Mouse (Mus musculus) brain, embryonic 14.5 days (tissue): Measurements from ENCODE around the gene Skp2. TPM values are rescaled to one million over a fixed set of nuclear protein-coding genes. Genes with fewer than 3 reads are reported as not detected.

Experiments
- DNase-seq: peaks from one replicate; pipeline ENCODE4 v3.0.0-alpha.2; 2011; ENCODE audit warnings: low read depth
- CTCF ChIP-seq: fragments of 200-500 bp; IDR thresholded peaks from 2 replicates; pipeline ENCODE4 v1.5.1; 2012; ENCODE audit warnings: inconsistent platforms, mild to moderate bottlenecking, moderate library complexity, borderline replicate concordance; ENCODE audit not compliant: insufficient read depth, insufficient read length; ENCODE audit errors: extremely low read depth
- POLR2A ChIP-seq: fragments of 200-500 bp; IDR thresholded peaks from 2 replicates; pipeline ENCODE4 v1.6.1; 2012; ENCODE audit warnings: mild to moderate bottlenecking, inconsistent platforms, borderline replicate concordance; ENCODE audit not compliant: poor library complexity, insufficient read depth, insufficient read length, severe bottlenecking; ENCODE audit errors: extremely low read depth
- polyA plus RNA-seq: library from polyadenylated mRNA; depleted of rRNA; stranded (reverse); fragments of >200 nt; gene quantifications from 2 replicates; pipeline ENCODE4 v1.2.3, GENCODE M21; 2012; rRNA removed

Gene Skp2
- polyA plus RNA-seq, 1 experiment: 15.7 TPM

DNA sequence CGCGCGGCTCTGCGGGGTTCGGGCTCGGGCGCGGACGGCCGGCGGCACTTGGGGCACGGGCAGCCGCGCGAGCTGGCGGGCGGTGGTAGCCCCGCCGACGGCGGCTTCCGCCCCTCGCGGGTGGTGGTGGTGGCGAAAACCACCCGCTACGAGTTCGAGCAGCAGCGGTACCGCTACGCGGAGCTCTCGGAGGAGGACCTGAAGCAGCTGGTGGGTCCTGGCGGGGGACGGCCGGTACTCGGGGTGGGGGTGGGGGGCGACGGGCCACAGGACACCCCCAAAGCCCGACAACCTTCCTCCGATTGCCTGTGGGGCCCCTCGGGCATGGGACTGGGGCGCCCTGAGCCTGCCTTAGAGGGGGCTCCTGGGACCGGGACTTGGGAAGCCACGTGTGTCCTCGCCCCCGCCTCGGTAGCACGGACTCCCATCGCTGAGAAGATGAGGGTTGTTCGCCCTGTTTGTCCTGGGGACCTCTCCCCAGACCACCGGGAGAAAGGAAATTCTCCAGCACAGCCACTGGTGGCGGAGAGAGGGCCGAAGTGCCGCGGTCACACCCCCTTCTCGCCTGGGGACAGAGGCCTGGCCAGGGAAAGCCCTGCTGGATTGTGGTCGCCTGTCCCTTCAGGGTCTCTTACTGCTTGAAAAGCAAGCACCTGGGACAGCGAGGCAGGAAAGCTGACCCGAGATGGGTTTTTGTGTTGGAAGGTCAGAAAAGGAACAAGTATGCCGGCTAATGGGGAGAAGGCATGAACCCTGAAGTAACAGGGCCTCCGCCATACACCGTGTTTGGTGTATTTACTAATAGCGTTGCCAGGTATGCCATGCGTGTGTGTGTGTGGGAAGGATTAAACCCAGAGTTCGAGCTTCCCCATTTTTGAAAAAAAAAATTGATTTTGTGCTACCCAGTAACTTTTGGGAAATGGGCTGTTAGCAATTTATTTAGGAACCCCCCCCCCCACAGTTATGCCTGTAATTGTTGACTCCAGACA, 83.4 kb downstream of the Skp2 start:
- TF ChIP-seq CTCF: no peak
- DNase-seq: peak; percentile 62

DNA sequence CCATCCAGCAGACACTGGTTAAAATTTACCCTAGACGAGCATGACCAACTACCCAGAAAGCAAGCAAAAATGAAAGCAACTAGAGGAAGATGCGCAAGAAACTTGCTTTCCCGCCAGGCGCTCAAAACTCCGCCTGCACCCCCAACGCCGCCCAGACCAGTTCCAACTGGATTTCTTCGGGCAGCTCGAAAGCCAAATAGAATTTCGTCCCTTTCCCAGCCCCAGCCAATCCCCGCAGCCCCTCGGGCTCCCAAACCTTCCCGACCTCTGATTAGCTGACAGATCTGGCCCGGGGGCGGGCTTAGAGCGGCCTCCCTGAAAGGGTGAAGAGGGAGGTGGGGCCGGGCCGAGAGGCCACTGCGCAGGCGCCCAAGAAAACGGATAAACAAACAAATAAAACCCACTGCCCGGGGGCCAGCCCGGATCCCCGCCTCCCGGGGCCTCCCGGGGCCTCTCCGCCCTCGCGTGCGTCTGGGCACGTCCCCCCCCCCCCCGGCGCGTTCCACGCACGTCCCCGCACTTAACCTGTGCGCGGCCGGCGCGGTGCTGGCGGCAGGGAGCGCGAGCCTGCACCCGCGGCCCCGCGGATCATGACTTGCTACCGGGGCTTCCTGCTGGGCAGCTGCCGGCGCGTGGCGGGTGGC, 84.2 kb downstream of the Skp2 start, which contains the start of gene Nadk2:
Nadk2 (plus strand) TSS at position 349 of the 644 bp plus-strand sequence.
- peak; percentile 42 for TF ChIP-seq POLR2A
- no peak for TF ChIP-seq CTCF
- DNase-seq: peak; percentile 99

DNA sequence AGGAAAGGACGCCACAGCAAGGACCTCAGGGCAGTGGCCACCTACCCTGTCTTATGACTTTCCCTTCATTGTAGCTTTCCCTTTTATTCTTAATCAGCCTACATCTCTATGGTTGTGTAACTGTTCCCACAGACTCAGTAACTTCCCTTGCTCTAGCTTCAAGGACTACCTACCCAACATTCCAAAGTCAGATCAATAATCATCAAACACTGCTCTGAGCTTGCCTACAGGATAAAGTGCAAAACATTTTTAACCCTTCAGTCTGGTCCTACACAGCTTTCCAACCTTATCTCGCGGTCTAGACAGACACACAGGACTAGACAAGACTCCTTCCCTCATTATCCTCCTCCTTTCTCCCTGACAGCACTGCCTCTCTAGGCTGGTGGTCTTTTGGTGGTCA, 84.9 kb downstream of the Skp2 start:
- TF ChIP-seq CTCF (no peak), POLR2A (no peak)
- DNase-seq: no peak

DNA sequence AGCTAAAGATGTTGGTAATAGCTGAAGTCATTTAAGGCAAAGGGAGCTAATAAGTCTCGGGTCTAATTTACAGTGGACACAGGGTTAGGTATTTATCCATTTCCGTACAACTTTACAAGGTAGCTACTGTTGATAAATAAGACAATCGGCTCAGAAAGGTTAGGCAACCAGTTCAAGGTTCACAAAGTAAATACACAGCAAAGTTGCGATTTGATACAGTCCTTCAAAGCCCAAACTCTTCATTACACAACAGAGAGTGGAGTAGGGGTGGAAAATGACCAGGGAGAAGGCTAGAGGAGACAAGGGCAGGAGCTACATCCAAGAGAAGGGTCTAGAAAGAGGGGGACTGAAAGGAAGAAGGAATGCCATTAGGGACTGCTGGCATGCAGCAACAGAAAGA, 86.3 kb downstream of the Skp2 start:
- DNase-seq: no peak
- TF ChIP-seq CTCF (no peak), POLR2A (no peak)

Other genes starting within 250 kb of the Skp2 start
- gene Ranbp3l, start 187.5 kb downstream of the Skp2 start, polyA plus RNA-seq: 4.5 and 7.5 TPM in 2 replicates
- 24.0 and 31.8 TPM in 2 replicates for gene Nadk2, start 84.2 kb downstream of the Skp2 start, polyA plus RNA-seq
- gene Lmbrd2, start 14.9 kb downstream of the Skp2 start, polyA plus RNA-seq: 11.0 and 14.5 TPM in 2 replicates
- gene Ugt3a1, start 121.5 kb upstream of the Skp2 start, polyA plus RNA-seq: not detected in 2 replicates
- not detected in 2 replicates for gene Ugt3a2, start 180.1 kb upstream of the Skp2 start, polyA plus RNA-seq